In genomic region chr10:19061201-19061600, GRCm38 (mm10) we compare ENCODE assay signal across 9 mouse cellular contexts.
"Had no signal": no experiment of that assay in that cellular context is flagged by ENCODE, and none has a peak within 500 bp of the region (broad histone marks: within the 10 kb centered on the region; RNA-seq: fewer than 3 reads in every experiment).

No protein-coding gene starts in this region.

- DNase-seq: kidney, postnatal 4 days; liver, embryonic 13.5 days; lung, adult 18-20 months; right cerebral cortex, adult 18-20 months; right cerebral cortex, postnatal 25 days had no signal

- H3K27me3 ChIP-seq: limb, embryonic 15.5 days; liver, embryonic 13.5 days; midbrain, embryonic 13.5 days; neural tube, embryonic 15.5 days had no signal

- H3K9ac ChIP-seq: limb, embryonic 15.5 days; liver, embryonic 13.5 days; midbrain, embryonic 13.5 days; neural tube, embryonic 15.5 days had no signal

- H3K36me3 ChIP-seq: limb, embryonic 15.5 days; liver, embryonic 13.5 days; midbrain, embryonic 13.5 days; neural tube, embryonic 15.5 days had no signal

- H3K9me3 ChIP-seq: limb, embryonic 15.5 days; liver, embryonic 13.5 days; midbrain, embryonic 13.5 days; neural tube, embryonic 15.5 days had no signal

- ATAC-seq: midbrain, embryonic 13.5 days had no signal

- H3K4me3 ChIP-seq: left cerebral cortex, adult 2 months; limb, embryonic 15.5 days; liver, embryonic 13.5 days; midbrain, embryonic 13.5 days; neural tube, embryonic 15.5 days had no signal

- H3K4me1 ChIP-seq: limb, embryonic 15.5 days; midbrain, embryonic 13.5 days; neural tube, embryonic 15.5 days had no signal

- H3K27ac ChIP-seq: left cerebral cortex, adult 2 months; limb, embryonic 15.5 days; midbrain, embryonic 13.5 days; neural tube, embryonic 15.5 days had no signal

- H3K4me2 ChIP-seq: limb, embryonic 15.5 days; midbrain, embryonic 13.5 days; neural tube, embryonic 15.5 days had no signal
